31 mouse cellular contexts compared by ENCODE assay signal in the genomic region with DNA sequence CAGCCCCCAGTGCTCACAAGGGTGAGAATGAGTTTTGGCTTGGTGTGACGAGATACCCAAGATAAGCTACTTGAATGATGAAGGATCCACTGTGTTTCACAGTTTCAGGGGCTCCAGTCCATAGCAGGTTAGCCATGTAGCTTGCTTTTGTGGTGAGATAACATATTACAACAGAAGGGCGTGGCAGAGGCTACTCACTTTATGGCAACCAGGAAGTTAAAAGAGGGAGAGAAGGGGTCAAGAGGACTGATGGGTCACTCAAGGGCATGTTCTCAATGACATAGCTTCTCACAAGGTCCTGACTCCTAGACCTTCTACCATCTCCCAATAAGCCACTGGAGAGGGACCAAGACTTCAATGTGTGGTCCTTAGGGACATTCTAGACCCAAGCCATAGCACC.
"Had no signal": no experiment of that assay in that cellular context is flagged by ENCODE, and none has a peak within 500 bp of the region (broad histone marks: within the 10 kb centered on the region; RNA-seq: fewer than 3 reads in every experiment).

No protein-coding gene starts in this region.

- ATAC-seq: liver, embryonic 12.5 days; liver, postnatal 0 days; midbrain, embryonic 13.5 days; midbrain, embryonic 15.5 days; midbrain, embryonic 16.5 days had no signal

- H3K4me3 ChIP-seq: limb, embryonic 10.5 days; limb, embryonic 12.5 days; limb, embryonic 13.5 days; limb, embryonic 15.5 days; liver, embryonic 12.5 days; liver, embryonic 13.5 days; liver, embryonic 15.5 days; lung, embryonic 15.5 days; megakaryocyte, embryonic 14.5 days; midbrain, embryonic 10.5 days; midbrain, embryonic 12.5 days; midbrain, embryonic 13.5 days; midbrain, embryonic 15.5 days; myocyte; neural tube, embryonic 12.5 days had no signal

- DNase-seq: left cerebral cortex, postnatal 4 days; liver; liver, embryonic 13.5 days; liver, postnatal 0 days; lung, adult 18-20 months; lung, adult 2 months; lung, embryonic 14.5 days; lung, postnatal 10 days; lung, postnatal 14 days; lung, postnatal 36 days; lung, postnatal 4 days; midbrain, embryonic 14.5 days had no signal

- H3K27ac ChIP-seq: limb, embryonic 10.5 days; limb, embryonic 12.5 days; limb, embryonic 13.5 days; limb, embryonic 15.5 days; liver, embryonic 12.5 days; liver, embryonic 13.5 days; liver, embryonic 14.5 days; liver, embryonic 15.5 days; lung, embryonic 15.5 days; macrophage; midbrain, embryonic 10.5 days; midbrain, embryonic 12.5 days; midbrain, embryonic 13.5 days; midbrain, embryonic 15.5 days; neural tube, embryonic 12.5 days had no signal

- H3K9me3 ChIP-seq: limb, embryonic 10.5 days; limb, embryonic 12.5 days; limb, embryonic 13.5 days; limb, embryonic 15.5 days; liver, embryonic 12.5 days; liver, embryonic 13.5 days; liver, embryonic 15.5 days; lung, embryonic 15.5 days; midbrain, embryonic 13.5 days; midbrain, embryonic 15.5 days; neural tube, embryonic 12.5 days had no signal

- H3K4me2 ChIP-seq: limb, embryonic 12.5 days; limb, embryonic 13.5 days; limb, embryonic 15.5 days; liver, embryonic 11.5 days; liver, embryonic 12.5 days; liver, embryonic 13.5 days; liver, embryonic 15.5 days; lung, embryonic 14.5 days; lung, embryonic 15.5 days; midbrain, embryonic 11.5 days; midbrain, embryonic 12.5 days; midbrain, embryonic 13.5 days; midbrain, embryonic 15.5 days; neural tube, embryonic 12.5 days had no signal

- H3K9ac ChIP-seq: limb, embryonic 12.5 days; limb, embryonic 13.5 days; limb, embryonic 15.5 days; liver, embryonic 12.5 days; liver, embryonic 13.5 days; liver, embryonic 14.5 days; liver, embryonic 15.5 days; liver, postnatal 0 days; lung, embryonic 14.5 days; lung, embryonic 15.5 days; midbrain, embryonic 12.5 days; midbrain, embryonic 13.5 days; midbrain, embryonic 15.5 days; neural tube, embryonic 12.5 days had no signal

- H3K4me1 ChIP-seq: liver, embryonic 12.5 days; liver, embryonic 13.5 days; liver, embryonic 15.5 days; lung, embryonic 15.5 days; megakaryocyte, embryonic 14.5 days had no signal

- H3K36me3 ChIP-seq: limb, embryonic 10.5 days; limb, embryonic 12.5 days; limb, embryonic 13.5 days; limb, embryonic 15.5 days; liver, embryonic 12.5 days; liver, embryonic 13.5 days; liver, embryonic 15.5 days; lung, embryonic 15.5 days; midbrain, embryonic 10.5 days; midbrain, embryonic 12.5 days; midbrain, embryonic 13.5 days; midbrain, embryonic 15.5 days; neural tube, embryonic 12.5 days had no signal

- H3K27me3 ChIP-seq: limb, embryonic 12.5 days; limb, embryonic 13.5 days; limb, embryonic 15.5 days; liver, embryonic 12.5 days; liver, embryonic 13.5 days; liver, embryonic 15.5 days; lung, embryonic 15.5 days; megakaryocyte, embryonic 14.5 days; midbrain, embryonic 15.5 days; neural tube, embryonic 12.5 days had no signal
